Mouse (Mus musculus): ENCODE measurements around the gene Bnipl.

GRCm38 (mm10) chr3:95289419-95289818 is 38.4 kb upstream of the Bnipl start:
- TF ChIP-seq CTCF (IDR thresholded peaks at IDR 0.05; ENCODE audit: insufficient read depth, low read length), result no peak
- no peak for TF ChIP-seq POLR2A (IDR thresholded peaks at IDR 0.05; ENCODE audit: borderline replicate concordance, extremely low read depth, low read depth, low read length)

Measured in lung, adult 2 months (tissue).